Mouse (Mus musculus) heart, adult 8-10 months (tissue): ENCODE measurements around the gene Gm40193. TPM values are rescaled to one million over a fixed set of nuclear protein-coding genes. Genes with fewer than 3 reads are reported as not detected.
"Not testable (repeated sequence)": the region's sequence is repeated elsewhere in the genome, so short reads cannot be mapped to it uniquely, and the experiment has no call there.

ENCODE experiments used
- DNase-seq: peaks from one replicate; pipeline ENCODE4 v3.0.0; 2022; ENCODE audit warnings: low spot score
- total RNA-seq, 4 experiments: library from RNA; stranded (reverse); gene quantifications; 2 replicates each; pipeline ENCODE4 v1.2.4; 2022

Gm40193 gene
- not detected for total RNA-seq

DNA sequence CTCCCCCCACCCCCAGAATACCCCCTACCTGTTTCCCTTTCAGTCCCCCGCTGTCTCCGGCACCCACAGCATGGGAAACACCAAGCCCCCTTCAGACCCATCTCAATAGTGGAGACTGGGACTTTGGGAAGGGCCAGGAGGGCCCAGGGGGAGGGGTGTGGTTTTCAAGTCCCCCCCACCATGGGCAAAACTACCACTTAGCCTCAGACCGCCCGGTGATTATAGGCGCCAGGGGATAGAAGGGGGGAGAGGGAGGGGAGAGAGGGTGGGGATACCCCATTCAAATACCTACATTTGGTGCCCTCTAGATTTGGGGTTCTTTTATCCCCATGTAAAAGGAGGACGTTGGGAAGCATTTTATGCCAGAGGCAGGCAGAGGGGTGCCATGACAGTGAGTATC is at the start of gene Gm40193:
TSS of gene Gm40193 (minus strand) at position 101 of the 400 bp plus-strand sequence.
- no peak for DNase-seq

DNA sequence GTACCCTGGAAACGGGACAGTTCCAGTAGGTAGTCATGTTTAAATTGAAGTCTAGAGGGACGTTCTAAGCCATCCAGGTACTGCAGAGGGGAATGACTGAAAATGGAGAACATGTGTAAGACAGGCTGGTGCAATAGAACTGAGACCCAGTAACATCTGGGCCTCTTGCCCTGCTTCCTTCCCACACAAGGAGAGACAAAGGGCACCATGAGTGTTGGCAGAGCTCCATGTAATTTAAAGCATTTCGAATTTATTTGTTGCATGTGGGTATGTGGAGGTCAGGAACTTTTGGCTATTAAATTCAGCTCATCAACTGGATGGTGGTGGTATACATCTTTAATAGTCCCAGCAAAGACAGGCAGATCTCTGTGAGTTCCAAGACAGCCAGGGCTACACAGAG is 49.5 kb upstream of the Gm40193 start:
- no peak for DNase-seq

DNA sequence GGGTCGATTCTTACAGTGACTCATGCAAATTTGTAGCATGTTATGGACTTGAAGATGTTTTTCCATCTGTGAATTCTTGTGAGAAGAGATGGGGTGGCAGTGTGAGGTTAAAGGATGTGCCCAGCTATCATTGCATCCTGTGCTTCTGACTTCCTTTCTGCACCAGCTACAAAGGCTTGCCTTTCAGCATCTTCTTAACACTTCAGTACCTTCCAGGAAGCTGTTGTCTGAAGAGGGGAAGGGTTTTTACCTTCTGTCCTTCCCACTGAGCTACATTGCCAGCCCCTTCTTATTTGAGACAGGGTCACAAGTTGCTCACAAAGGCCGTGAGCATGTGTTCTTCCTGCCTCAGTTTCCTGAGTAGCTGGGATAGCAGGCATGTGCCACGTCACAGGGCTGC is 48.2 kb upstream of the Gm40193 start:
- no peak for DNase-seq

DNA sequence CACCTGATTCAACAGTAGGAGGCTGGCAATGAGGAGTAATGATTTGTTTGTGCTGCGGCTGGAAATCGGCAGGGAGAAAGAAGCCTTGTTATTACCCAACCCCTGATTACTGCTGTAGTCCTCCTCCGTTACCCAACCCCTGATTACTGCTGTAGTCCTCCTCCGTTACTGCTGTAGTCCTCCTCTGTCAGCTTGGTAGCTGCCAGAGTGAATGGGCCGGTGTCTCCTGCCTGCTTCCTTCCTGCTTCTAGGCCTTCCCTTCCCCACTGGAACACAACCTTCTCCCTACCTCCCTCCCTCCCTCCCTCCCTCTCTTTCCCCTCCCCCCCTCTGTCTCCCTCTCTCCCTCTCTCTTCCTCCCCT is 47.6 kb upstream of the Gm40193 start:
- DNase-seq = no peak

DNA sequence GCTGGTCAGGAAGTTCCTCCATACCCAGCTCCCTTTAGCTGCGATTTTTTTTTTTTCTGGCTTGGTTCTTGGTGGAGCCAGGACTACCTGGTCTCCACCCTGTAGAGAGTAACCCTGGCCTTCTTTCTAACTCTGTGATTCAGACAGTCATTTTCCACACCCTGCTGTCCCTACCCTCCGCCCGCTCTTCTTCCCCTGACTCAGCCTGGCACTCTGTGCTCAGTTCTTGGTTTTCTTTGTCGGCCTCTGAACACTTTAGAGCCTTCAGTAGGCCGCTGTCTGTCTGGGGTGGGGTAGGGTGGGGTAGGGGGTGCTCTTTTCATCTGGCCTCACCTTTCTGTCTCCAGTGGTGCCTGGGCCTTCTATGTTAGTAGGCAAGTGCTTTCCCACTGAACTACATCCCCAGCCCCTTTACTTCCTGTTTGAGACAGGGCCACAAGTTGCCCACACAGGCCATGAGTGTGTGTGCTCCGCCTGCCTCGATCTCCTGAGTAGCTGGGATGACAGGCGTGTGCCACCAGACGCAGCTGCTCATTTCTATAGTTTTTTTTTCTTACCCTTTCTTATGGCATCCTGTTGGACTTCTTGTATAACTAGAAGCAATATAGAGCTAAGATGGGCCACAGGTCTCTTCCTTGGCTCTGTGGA is 47.1 kb upstream of the Gm40193 start:
- DNase-seq = no peak

DNA sequence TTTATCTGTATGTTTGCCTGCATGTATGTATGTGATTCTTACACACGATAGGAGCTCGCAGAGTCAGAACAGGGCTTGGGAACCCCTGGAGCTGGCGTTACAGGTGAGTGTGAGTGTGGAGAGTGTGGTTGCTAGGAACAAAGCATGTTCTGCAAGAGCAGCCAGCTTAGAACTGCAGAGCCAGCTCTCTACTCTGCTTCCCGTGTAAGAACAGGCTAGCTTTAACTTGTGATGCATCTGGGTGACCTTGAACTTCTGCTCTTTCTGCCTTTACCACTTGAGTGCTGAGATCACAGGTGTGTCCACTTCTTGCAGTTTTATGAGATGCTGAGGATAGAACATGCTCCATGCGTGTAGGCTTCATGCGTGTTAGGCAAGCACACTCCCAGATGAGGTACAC is 46.2 kb upstream of the Gm40193 start:
- DNase-seq = no peak

DNA sequence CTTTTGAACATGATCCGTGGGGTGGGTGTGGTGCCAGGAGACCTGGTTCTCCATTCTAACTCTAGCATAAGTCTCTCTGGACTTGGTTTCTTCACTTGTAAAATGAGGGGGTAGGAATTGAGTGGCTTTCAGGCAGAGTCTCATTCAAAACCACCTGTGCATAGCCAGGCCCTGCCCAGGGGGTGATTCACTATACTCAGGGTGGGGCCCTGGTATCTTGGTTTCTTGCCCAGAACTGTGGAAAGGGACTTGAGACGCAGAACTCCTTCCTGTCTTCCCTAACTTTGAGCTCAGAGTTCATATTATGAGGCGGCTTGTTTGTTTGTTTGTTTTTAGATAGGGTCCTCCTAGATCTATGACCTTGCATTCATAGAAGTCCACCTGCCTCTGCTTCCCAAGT is 44.5 kb upstream of the Gm40193 start:
- no peak for DNase-seq

DNA sequence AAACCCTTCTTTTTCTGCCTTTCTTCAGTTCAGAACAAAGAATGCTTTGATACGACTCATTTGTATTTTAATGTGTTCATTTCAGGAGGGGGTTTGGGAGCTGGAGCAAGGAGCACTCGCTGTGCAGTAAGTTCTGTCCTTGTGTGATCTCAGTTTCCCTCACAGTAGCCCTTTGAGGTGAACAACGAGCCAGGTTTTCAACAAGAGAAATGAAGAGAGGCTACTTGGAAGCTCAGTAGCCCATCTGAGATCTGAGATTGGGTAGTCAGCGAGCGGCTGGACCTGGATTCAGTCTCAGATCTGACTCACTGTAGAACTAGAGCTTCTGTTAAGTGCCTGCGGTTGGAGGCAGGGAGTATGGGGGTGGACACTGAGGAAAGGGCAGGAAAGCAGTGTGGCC is 41.1 kb upstream of the Gm40193 start:
- no peak for DNase-seq

DNA sequence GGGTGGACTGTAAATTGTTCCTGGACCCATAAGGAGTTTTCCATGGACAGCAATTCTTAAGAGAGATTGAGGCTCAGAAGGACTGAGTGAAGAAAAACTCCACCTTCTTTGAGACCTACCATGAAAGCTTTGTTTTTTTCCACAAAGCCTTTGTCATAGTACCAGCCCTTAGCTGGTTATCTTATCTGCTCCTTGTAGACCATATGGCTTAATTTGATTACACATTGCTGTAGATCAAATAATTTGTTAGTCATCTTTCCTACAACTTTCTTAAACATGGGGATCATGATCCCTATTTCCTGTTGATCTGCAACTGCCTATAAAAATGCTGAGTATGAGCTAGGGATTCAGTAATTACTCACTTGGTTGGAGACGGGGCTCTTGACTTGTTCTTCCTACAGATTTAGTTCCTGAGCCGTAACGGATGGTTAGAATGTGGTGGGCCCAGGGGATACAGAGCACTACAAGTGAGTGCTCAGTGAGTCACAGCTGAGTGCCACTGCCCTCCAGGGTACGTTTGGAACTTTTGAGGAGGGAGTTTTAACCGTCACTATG is 39.7 kb upstream of the Gm40193 start:
- DNase-seq = no peak

DNA sequence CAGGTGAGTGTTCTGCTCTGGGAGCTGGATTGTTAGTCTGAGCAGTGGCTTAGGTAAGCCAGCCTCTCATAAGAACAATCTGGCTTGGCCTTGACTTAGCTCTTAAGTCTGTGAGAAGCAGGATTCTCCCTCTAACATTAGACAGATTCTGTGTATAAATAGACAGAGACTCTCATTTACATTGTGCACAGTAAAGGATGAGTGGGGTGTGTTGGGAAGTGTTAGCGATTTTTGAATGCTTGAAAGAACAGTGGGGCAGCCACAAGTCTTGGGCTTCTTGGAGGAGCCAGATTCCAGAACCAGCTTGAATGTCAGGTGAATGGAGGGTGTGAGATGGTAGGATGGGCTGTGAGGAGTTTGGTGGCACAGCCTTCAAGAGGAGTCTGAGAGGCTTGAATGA is 38.9 kb upstream of the Gm40193 start:
- DNase-seq = no peak

DNA sequence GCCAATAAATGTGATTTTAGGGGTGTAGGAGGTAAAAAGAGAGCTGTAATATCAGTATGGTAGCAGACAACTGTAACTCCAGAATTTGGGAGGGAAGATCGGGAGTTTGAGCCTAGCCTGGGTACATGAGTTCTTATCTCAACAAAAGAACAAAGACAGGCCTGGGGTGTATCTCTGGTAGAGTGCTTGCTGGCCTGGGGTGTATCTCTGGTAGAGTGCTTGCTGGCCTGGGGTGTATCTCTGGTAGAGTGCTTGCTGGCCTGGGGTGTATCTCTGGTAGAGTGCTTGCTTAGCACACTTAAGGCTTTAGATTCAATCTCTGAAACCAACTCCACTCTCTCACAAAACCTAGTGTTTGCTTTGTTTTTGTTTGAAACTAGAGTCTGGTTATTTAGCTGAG is 37.9 kb upstream of the Gm40193 start:
- not testable (repeated sequence) for DNase-seq

DNA sequence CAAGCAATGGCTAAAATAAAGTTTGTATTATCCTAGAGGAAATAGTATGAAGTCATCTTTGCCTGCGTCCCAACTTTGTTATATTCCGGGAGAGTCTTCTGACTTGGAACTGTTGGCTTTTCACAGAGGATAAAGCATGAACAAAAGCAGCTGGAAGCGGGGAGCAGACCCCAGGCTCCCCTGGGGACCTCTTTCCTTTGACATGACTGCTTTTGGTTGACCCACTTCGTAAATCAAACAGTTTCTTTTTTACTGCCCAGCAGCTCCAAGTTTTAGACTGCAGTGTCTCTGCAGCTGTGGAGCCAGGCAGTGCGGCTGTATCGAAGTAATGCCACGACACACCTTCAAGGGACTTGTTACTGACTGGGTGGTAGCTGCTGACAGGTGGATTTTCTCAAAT is 33.8 kb upstream of the Gm40193 start:
- peak; percentile 20 for DNase-seq

DNA sequence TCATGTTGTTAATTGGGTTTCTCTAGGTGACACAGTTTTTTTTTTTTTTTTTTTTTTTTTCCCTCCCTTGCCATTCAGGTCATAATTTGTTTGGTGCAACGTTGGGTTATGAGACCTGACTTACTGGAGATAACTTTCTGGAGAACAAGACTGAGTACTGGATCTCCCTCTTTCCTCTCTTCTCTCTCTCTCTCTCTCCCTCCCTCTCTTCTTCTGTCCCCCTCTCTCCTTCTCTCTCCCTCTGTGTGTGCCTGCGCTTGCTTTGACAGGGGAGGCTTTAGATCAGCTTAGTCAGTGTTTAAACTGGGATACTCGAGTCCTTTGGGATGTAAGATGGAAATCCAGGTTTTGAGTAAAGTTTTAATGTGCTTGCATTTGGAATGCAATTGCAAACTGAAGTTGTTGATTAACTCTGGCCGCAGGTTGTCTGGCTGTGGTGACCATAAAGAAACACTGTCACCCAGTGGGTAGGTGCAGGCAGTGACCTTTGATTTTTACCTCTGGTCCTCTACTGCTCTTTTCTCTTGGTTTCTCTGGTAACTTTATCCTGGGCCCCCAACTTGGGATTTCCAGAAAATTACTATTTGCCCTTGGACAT is 31.6 kb upstream of the Gm40193 start:
- DNase-seq = no peak

DNA sequence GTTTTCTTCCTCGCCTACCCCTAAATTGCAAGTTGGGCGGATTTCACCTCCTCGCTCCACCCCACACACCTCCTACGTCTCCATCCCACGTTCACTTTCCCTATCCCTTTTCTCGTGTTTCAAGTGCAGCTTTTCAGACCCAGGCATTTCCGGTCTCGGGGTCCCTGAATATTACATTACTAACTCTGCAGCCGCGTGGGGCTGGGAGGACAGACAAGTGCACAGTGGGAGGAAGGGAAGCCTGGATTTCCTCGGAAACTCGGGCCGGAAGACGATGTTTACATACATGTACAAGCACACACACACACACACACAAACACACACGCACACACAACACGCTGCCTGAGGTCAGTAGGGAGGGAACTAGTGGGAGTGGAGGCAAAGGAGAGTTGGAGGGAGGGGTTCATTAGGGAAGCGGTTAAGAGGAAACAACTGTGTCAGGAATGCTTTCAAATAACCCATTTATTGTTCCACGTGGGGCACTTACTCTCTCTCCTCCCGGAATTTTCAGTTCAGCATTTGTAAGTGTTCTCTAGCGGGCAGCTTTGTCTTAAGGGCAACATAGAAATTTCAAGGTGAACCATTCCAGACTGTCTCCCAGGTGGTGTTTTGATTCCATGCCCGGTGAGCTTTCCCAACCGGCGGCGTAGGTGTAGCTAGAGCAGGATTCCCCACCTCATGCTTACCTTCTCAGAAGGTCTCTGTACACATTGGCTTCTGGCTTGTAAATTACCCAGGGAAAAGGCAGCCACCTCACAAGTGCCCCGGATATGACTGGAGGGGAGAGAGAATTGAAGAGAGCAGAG is 30.9 kb upstream of the Gm40193 start:
- peak; percentile 36 for DNase-seq

DNA sequence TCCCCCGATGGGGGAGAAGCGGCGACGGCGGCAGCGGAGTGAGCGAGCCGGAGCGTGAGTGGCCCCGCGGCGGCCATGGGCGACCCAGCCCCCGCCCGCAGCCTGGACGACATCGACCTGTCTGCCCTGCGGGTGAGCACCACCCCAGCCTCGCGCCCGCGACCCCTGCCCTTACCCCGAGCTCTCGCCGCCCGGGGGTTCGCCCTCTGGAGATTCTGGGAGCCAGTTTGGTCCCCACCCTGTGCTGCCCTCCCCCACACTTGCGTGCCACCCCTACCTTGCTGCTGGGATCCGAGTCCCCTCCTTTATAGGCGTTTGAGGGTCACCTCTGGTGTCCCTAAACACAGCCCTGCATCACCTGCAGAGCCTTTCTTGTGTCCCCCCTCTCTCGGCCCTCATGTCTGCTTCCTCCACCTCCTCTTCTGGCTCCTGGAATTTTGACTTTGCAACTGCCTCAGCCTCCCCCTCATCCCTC is 30.3 kb upstream of the Gm40193 start:
- no peak for DNase-seq

DNA sequence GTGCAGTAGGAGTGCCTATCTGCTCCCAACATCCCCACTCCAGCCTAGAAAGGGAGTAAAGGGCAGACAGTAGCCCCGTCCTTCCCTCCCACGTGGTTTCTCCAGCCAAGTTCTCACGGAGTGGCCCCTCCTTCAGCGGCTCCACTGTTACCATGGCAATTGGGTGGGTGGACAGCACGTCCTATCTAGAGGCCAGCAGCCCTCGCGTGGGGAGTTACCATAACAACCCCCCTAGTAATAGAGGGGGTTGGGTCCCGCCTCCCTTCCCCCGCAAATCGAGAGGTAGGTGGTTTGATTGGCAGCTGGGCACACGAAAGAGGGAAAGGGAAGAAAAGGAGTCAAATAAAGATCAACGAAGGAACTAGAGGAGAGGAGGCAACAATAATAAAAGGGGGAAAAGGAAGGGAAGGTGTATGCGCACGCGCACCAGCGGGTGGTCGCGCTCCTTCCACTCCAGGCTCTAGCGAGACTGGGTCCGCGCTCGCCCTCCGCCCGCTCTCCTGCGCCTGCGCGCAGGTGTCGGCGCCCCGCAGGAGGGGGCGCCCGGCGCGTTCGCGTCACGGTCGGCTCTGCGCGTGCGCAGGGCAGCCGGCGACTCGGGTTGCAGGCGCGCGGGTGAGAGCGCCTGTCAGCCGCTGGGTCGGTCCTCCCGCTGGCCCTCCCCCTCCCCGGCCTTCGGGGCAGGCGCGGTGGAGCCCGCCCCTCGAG is 29.7 kb upstream of the Gm40193 start, which contains the start of gene Mink1:
TSS of gene Mink1 (plus strand) at position 595 of the 708 bp plus-strand sequence.
- DNase-seq = peak; percentile 86

DNA sequence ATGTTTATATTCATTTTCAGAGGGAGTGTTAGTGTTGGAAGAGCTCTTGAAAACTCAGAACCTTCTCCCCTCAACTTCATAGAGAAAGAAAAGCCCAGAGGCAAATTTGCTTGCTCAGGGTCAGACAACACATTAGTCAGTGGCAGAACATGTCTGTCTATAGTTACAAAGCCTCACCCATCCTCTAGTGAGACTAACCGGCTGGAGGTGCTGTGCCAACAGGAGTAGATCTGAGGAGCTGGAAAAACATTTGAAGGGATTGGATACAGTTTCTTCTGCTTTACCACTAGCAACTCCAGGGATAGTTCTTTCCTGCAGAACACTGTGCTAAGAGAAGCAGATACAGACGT is 29.2 kb upstream of the Gm40193 start:
- no peak for DNase-seq

DNA sequence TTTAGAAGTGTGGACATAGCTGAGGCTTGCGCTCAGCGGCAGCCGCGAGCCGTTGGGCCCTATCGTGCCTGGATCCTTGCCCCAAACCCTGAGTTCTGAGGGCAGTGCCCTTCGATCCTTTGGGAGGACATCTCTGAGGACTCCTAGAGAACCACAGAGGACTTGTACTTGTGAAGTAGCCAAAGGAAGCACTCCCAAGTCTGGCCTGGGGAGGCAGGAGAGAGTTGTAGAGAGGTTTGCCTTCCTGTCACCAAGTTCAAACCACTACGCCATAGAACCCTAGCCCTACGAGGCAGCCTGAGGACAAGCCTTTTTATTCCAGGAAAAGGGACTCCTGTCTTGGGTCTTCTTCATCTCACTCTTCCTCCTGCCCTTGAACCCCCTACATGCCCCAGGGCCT is 24.8 kb upstream of the Gm40193 start:
- DNase-seq = no peak

DNA sequence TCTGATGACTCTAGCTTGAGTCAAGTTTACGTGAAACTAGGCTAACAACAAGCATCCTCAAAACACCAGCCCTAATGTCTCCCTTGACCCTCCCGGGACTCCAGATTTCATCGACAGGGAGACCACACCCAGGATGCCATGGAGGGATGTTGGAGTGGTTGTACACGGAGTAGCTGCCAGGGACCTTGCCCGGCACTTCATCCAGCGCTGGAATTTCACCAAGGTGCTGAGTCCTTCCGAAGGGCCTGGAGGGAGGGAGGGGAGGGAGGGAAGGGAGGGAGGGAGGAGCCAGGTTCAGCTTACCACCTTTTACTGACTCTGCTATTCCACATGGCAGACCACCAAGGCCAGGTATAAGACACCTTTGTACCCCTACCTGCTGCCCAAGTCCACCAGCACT is 21.2 kb upstream of the Gm40193 start:
- DNase-seq = no peak

DNA sequence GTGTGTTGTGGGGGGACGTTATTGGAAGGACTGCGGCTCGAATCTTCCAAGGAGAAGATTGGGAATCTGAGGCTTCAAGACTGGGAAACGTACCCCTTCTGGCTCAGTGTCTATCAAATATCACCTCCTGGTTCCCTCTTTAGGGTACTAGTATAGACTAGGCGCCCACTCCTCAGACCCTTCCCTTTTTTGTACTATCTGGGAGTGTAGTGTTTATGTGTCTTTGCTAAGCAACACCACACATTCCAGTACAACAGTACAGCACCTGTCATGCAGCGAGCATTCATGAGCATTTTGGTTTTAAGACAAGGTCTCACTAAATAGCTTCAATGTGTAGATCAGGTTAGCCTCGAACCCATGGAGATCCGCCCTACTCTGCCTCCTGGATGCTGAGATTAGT is 18.8 kb upstream of the Gm40193 start:
- DNase-seq = no peak

DNA sequence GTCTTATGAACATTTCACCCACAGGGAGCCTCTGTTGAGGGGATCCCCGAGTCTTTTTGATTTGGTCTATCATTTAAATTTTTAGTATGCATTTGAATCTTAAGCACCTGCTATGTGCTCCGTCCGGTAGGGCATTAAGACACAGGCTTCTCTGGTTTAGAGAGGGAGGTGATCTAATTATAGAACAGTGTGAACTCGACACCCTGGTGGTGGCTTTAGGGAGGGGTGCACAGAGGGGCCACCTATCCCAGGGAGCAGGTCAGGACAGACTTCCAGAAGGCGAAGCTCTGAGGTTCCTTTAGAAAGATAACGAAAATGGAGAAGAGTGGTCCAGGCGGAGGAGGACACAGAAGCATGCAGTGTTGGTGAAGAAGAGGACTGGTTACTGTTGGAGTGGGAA is 11.8 kb upstream of the Gm40193 start:
- no peak for DNase-seq

DNA sequence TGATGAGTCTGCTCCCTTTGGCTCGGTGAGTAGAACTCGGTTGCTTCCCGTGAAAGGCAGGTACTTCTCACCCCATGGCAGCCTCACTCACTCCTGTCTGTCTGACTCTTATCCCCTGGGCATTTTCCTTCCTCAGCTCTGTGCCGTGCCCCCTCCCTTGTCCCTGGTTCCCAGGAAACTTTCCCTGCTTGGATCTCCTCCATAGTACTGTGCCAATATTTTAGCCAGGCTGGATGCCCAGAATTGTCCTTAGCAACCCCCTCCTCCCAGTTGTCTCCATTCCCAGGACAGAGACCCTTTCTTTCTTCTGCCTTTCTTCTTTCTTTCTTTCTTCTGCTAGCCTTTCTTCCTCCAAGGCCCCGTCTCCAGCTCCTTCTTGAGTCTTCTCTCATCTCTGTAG is 8.7 kb upstream of the Gm40193 start:
- DNase-seq = no peak
